Mouse (Mus musculus): ENCODE results near the gene Pcsk5.

- TF ChIP-seq POLR2A (IDR thresholded peaks at IDR 0.05; ENCODE audit: borderline replicate concordance, extremely low read depth, insufficient read depth, insufficient read length, poor library complexity, severe bottlenecking), result no peak
- no peak for TF ChIP-seq CTCF (IDR thresholded peaks at IDR 0.05; ENCODE audit: borderline replicate concordance, extremely low read depth, insufficient read depth, insufficient read length)
These were observed 221.8 kb downstream of the Pcsk5 start for GRCm38 (mm10) chr19:17615646-17616045.

Data from brain, embryonic 14.5 days (tissue).